Mouse (Mus musculus): ENCODE results near the gene Klf13. TPM values are rescaled to one million over a fixed set of nuclear protein-coding genes. Genes with fewer than 3 reads are reported as not detected.

The Klf13 gene
- total RNA-seq, 2 experiments from 2014 or later, result 168 to 175 TPM

DNA sequence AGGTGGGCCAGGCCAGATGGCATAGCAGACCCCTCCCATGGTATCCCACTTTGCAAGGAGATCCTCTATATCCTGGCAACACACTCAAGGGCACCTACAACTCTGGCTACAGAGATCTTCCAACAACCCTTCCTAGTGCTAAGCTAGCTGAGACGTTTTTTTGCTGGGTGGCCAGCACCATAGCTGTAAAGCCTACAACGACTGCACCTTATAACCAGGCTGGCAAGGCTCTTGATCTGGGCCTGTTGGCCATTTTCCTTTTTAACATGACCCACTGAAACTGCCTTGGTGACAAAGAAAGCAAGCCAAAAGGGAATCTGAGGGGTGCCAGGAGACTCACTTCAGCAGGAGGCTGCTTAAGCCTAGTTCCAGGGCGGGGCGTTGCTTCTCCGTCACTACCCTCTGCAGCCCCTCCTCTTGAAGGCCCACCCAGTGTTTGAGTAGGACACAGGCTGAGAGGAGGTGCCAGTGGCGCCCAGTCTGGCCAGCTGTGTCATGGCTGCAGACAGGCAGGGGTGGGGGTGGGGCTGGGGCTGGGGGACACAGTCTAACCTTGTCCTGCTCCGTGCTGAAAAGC, 26.4 kb downstream of the Klf13 start:
- no peak for DNase-seq (ENCODE audit: low spot score in 2 of 2)
- intact Hi-C loops (cut with DNase I), result no loop called here

DNA sequence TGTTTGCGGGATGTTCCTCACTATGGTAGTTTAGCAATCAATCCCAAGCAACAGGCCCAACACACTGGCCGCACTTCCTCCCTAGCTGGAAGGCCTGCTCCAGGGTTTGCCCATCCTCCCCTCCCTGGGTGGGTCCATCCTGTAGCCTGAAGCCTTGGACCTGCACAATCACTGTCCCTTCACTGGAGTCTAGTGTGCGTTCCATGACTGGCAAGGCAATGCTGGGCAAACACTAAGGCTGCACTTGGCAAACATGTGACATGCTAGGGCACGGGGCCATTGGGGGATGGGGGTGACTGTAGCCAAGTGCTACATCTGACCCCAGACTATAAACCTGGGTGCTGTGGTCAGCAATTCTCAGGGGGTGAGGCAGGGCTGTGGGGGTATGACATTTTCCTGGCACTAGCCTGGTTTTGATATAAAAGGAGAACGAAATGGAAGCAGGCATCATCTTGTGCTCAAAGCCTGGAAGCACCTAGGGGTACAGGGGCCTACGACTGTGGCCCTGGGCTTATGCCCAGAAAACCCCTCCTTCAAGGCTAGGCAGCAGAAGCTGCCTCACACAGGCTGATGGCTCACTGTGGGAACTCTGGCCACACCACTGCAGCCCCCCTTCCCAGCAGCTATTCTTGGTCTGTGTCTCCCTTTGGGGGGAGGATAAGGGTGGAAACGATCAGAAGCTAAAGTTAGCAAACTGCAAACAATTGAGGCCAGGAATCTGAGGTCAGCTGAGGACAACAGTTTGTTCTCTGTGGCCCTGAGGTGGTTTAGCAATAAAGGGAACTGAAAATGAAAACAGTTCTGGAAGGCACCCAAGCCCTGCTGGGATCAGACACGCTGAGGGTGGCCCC, 27.1 kb downstream of the Klf13 start:
- DNase-seq (ENCODE audit: low spot score in 2 of 2), result no peak
- intact Hi-C loops (cut with DNase I), result no loop called here

- no peak for DNase-seq (ENCODE audit: low spot score in 2 of 2)
- intact Hi-C loops (cut with DNase I), result no loop called here
These were observed 27.8 kb downstream of the Klf13 start for GRCm38 (mm10) chr7:63910912-63911311.

- DNase-seq (ENCODE audit: low spot score in 2 of 2), result no peak
- intact Hi-C loops (cut with DNase I), result no loop called here
These were observed 28.5 kb downstream of the Klf13 start for GRCm38 (mm10) chr7:63910225-63910624.

- DNase-seq (ENCODE audit: low spot score in 2 of 2), result no peak
- intact Hi-C loops (cut with DNase I), result no loop called here
These were observed 30.0 kb downstream of the Klf13 start for GRCm38 (mm10) chr7:63908496-63909285.

DNA sequence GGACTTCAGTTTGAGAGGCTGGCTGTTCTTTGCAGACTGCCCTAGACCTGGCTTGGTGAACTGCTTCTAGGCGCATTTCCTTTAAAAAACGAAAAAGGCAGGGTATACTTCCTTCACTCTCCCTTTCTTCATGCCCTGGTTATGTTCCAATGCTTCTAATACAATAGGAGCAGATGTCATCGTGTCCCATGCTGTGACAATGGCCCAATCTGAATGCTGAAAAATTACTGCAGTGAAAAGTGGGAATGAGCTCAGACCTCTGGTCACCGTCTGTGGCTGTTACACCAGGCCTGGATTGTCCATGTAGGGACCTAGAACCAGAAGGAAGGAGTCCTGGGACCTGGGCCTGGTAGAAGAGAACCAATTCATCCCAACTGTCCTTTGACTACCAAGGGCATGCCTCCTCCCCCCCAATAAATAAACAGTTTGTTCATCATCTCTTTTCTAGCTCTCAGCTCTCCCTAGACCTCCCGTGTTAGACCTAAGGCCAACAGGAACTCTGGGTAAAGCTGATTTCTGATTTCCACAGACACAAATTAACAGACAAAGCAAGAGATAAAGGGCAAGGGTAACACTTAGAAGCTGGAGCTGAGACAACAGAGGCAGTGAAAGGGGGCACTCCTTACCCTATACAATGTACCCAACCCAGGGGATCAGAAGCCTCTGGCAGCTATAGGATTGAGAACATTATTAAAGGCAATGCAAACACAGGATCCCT, 30.8 kb downstream of the Klf13 start:
- no peak for DNase-seq (ENCODE audit: low spot score in 2 of 2)
- intact Hi-C loops (cut with DNase I), result no loop called here

GRCm38 (mm10) chr7:63905642-63906041, 33.1 kb downstream of the Klf13 start:
- no peak for DNase-seq (ENCODE audit: low spot score in 2 of 2)
- intact Hi-C loops (cut with DNase I), result no loop called here

DNA sequence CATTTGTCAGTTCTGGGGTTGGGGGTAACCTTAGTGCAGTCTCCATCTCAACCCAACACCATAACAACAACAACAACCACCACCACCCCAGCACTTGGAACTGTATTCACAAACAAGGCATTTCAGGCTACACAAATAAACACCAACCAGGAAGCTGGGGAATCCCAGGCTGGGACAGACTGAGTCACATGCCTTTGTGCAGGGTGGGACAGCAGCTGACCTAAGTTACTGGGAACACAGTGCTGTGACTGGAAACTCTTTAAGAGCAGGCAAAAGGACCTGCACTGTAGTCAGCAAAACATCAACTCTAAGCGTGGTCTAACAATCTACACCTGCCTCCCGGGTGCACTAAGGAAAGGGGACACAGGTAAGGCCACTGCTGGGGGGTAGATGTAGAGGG, 33.5 kb downstream of the Klf13 start:
- no peak for DNase-seq (ENCODE audit: low spot score in 2 of 2)
- intact Hi-C loops (cut with DNase I), result no loop called here

DNA sequence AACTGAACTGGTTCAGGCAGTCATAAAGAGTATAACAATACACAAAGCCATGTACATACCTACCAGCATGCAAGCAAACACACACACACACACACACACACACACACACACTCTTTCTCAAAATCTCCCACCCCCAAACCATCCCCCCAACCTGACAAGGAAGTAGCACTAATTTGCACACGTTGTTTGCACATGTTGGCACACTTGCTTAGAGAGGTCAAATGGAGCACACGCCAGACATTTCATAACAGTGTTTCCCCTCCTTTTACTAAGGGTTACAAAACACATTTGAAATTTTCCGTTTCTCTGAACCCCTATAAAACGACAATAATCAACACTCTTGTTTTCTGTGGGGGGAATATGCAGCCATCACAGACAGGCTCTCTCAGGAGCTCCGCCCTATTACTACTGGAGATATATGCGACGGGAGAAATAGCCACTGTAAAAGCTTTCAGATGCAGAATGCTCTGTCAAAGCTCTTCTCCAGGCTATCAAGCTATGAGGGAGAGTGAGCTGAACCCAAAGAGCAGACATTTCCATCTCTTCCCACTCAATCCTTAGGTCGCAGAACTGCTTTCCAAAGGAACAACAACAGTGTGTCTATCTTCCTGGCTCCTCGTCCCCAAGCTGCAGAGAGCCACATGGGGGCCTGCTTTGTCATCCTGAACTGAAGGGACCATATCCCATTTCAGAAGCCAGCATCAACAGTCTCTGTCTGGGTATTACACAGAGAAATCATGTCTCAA, 34.9 kb downstream of the Klf13 start:
- intact Hi-C loops (cut with DNase I), result no loop called here
- no peak for DNase-seq (ENCODE audit: low spot score in 2 of 2)

DNA sequence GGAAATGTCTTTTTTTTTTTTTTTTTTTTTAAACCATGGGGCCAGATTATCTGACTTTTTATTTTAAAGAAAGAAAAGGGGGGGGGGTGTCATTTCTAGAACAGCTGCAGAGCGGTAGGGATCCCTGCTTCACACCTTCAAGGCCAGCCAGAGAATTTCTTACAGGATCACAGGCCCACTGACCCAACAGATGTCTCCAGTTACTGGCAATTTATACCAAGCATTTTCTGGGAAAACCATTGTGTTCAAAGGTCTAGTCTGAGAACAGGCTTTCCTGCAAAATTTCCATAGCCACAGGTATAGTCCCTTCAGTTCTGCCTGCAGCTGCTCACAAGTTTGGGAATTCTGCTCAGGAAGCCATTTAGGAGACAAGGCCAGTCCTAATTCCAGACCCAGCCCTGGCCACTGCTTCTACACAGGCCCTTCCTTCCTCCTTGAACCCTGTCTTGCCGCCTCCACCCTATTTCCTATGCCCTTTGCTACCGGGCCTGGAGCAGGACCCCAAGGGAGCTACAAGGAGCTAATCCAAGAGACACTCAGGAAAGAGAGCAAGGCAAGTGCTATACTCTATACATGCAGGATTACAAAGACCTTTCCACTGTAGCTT, 36.0 kb downstream of the Klf13 start:
- intact Hi-C loops (cut with DNase I), result no loop called here

GRCm38 (mm10) chr7:63901942-63902341, 36.8 kb downstream of the Klf13 start:
- DNase-seq (ENCODE audit: low spot score in 2 of 2), result no peak
- intact Hi-C loops (cut with DNase I), result no loop called here

More for the DNA sequence above, 36.0 kb downstream of the Klf13 start:
- DNase-seq (ENCODE audit: low spot score in 2 of 2), result no peak

DNA sequence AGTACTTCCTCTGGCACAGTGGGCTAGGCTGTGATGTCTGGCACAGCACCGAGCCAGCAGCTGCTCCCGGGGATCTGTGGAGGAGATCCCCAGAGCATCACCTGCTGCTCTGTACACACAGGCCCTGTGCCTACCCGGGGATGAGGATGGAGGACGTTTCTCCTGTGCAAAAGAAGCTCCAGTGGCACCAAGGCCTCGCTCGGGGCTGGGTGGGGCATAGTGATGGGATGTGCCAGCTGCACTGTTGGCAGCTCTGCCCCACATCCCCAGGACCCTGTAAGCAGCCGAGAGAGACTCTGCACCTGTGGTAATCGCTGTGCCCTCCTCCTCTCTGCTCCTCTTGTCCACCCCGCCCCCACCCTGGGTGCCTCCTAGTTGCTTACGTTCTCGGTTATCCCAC, 37.4 kb downstream of the Klf13 start:
- intact Hi-C loops (cut with DNase I), result no loop called here
- DNase-seq (ENCODE audit: low spot score in 2 of 2), result peak in 1 of 2 experiments; percentile 49

DNA sequence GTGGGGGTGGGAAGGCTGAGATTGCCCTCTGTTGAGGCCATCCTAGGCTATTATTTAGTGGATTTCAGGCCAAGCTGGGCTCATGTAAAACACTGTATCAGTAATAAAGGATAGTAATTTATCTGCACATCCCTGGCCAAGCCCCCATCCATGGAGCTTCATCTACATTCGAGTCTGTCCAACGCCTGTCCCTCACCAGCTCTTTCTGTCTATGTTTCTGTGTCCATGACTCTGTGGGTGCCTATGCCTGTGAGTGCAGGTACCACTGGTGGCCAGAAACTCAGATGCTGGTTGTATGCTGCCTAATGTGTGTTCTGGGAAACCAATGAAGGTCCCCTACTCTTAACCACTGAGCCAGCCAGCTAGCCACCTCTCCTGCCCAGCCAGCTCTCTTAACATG, 38.3 kb downstream of the Klf13 start:
- DNase-seq (ENCODE audit: low spot score in 2 of 2), result no peak
- intact Hi-C loops (cut with DNase I), result no loop called here

DNA sequence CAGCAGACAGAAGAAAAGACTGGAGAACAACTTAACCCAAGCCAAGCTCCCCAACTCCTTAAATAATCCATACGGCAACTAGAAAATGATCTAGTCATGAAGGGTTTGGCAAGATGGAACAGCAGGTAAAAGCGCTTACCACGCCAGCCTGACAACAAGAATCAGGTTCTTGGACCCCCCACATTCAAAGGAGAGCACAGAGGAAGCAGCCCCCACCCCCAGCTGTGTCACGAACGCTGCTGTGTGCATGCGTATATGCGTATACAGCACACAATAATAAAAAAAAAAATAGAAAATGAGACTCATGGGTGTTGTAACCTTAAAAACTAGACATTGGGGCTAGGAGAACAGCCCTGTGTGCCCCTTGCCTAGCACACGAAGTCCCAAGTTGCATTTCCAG, 38.8 kb downstream of the Klf13 start:
- intact Hi-C loops (cut with DNase I), result loop anchor here (5.0 kb wide), 2 partner anchors 43 to 143 kb away; no protein-coding TSS in a partner anchor
- DNase-seq (ENCODE audit: low spot score in 2 of 2), result no peak

DNA sequence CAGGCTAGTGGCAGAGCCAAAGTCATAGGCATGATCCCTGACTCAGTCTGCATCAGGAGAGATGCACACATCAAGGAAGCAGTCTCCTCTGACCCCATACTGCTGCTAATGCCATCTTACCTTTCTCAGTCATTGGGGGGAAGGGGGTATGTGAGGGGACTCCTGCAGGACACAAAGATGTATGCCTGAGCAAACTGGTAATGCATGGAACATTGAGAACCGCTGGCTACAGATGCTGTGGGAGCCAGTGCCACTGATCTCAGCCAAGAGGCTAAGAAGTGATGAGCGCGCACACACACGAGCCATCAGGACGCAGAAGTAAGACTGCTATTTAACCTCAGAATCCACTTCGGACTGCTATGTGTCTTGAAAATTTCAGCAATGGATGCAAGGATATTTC, 40.5 kb downstream of the Klf13 start:
- DNase-seq (ENCODE audit: low spot score in 2 of 2), result no peak
- intact Hi-C loops (cut with DNase I), result loop anchor here (5.0 kb wide), 2 partner anchors 41 to 141 kb away; no protein-coding TSS in a partner anchor

- intact Hi-C loops (cut with DNase I), result loop anchor here (2.0 to 5.0 kb wide), 3 partner anchors 39 to 140 kb away; no protein-coding TSS in a partner anchor
These were observed 41.1 kb downstream of the Klf13 start for GRCm38 (mm10) chr7:63897655-63898054.

GRCm38 (mm10) chr7:63896968-63897468, 41.7 kb downstream of the Klf13 start:
- intact Hi-C loops (cut with DNase I), result loop anchor here (2.0 to 5.0 kb wide), 3 partner anchors 40 to 140 kb away; no protein-coding TSS in a partner anchor
- peak; percentile 94 to 95 for DNase-seq (ENCODE audit: low spot score in 2 of 2)

More at GRCm38 (mm10) chr7:63897655-63898054, 41.1 kb downstream of the Klf13 start:
- no peak for DNase-seq (ENCODE audit: low spot score in 2 of 2)

- no peak for DNase-seq (ENCODE audit: low spot score in 2 of 2)
- intact Hi-C loops (cut with DNase I), result loop anchor here (2.0 to 5.0 kb wide), 3 partner anchors 39 to 139 kb away; no protein-coding TSS in a partner anchor
These were observed 42.3 kb downstream of the Klf13 start for GRCm38 (mm10) chr7:63896276-63896967.

All from left cerebral cortex, postnatal 36 days (tissue).